Mouse (Mus musculus): ENCODE results near the gene Apol6. TPM values are rescaled to one million over a fixed set of nuclear protein-coding genes. Genes with fewer than 3 reads are reported as not detected.

Apol6 gene
- polyA plus RNA-seq, 1 experiment from 2014 or later: not detected

DNA sequence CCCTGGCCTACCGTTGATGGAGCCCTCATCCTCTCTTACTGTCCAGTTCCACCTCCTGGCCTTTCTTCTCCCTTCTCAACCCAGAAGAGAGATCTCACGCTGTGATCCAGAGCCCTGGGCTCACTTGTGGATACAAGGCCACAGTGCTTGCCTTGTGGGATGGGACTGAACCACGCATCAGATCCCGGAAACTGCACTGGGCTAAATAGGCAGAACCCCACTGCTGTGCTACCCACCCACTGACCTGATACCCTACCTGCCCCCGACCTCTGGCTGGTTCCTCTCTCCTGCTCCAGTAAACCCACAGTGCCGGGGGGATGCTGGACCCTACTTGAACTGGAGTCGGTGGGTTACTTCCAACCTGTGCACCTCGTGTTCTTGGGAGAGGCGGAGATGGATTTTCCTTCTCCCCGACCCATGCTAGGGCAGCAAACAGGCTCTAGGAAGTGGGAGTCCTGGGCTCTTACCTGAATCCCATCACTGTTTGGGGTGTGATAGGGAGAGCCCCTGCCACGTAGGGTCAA is 26.3 kb downstream of the Apol6 start:
- no peak overlapping the region for H3K27ac ChIP-seq (ENCODE audit: low read depth)
- TF ChIP-seq EP300 (IDR thresholded peaks at IDR 0.05; ENCODE audit: low read depth) (no peak), CTCF (IDR thresholded peaks at IDR 0.05; ENCODE audit: low read depth) (no peak)
- H3K4me2 ChIP-seq (ENCODE audit: low read depth, low read length): no peak overlapping the region
- H3K4me3 ChIP-seq (ENCODE audit: low read depth, low read length): no peak overlapping the region
- H3K4me1 ChIP-seq (ENCODE audit: insufficient read depth): peaks cover 18% of the 10 kb centered on the region
- ATAC-seq (no peak), DNase-seq (no peak)
- H3K27me3 ChIP-seq (ENCODE audit: insufficient read depth, low read length): no peaks in the 10 kb centered on the region
- WGBS (ENCODE audit: insufficient replicate concordance): 77% methylated on average over 11 of the region's 11 CpGs
- H3K9me3 ChIP-seq (ENCODE audit: low read length): no peaks in the 10 kb centered on the region
- H3K9ac ChIP-seq (replicated peaks): no peak overlapping the region
- no peaks in the 10 kb centered on the region for H3K36me3 ChIP-seq (replicated peaks; ENCODE audit: insufficient read depth, low read length)

GRCm38 (mm10) chr15:77071501-77071900 is 27.0 kb downstream of the Apol6 start:
- 4% methylated on average over 10 of the region's 10 CpGs for WGBS (ENCODE audit: insufficient replicate concordance)
- Histone ChIP-seq H3K4me1 (ENCODE audit: insufficient read depth) (peaks cover 18% of the 10 kb centered on the region), H3K36me3 (replicated peaks; ENCODE audit: insufficient read depth, low read length) (no peaks in the 10 kb centered on the region), H3K9me3 (ENCODE audit: low read length) (no peaks in the 10 kb centered on the region), H3K4me3 (ENCODE audit: low read depth, low read length) (no peak overlapping the region), H3K27me3 (ENCODE audit: insufficient read depth, low read length) (no peaks in the 10 kb centered on the region), H3K4me2 (ENCODE audit: low read depth, low read length) (no peak overlapping the region), H3K27ac (ENCODE audit: low read depth) (no peak overlapping the region), H3K9ac (replicated peaks) (no peak overlapping the region)
- ATAC-seq: peak; percentile 8; the same call in 1 of the 2 replicates
- TF ChIP-seq EP300 (IDR thresholded peaks at IDR 0.05; ENCODE audit: low read depth) (no peak), CTCF (IDR thresholded peaks at IDR 0.05; ENCODE audit: low read depth) (peak; percentile 57)
- DNase-seq: peak; percentile 54

DNA sequence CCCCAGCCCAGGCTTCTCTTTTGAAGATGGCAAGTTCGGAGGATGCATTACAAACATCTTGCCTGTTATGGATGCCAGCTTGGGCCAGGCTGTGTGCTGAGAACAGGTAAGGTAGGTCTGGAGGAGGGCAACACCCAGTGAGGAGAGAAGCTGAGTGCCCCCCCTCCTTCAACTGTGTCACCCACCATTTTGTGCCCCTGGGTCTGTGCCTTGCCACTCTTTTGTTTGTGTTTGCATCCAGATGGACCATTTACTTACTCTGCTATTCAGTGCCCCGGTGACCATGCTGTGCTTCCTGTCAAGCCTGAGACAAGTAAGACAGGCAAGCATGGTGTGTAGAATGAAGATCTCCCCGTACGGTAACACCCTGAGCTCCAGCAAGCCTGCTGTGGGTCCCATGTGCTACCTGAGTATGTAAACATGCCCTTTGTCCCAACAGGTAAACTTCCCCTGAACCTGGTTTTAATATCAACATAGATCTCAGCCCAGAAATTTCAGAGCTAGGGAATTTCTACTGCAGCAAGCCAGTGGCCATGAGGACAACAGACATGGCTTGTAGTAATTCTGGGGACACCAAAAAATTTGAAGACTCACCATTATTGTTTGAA is 28.1 kb downstream of the Apol6 start:
- Histone ChIP-seq H3K4me2 (ENCODE audit: low read depth, low read length) (no peak overlapping the region), H3K4me1 (ENCODE audit: insufficient read depth) (peaks cover 18% of the 10 kb centered on the region), H3K9me3 (ENCODE audit: low read length) (no peaks in the 10 kb centered on the region), H3K27me3 (ENCODE audit: insufficient read depth, low read length) (no peaks in the 10 kb centered on the region), H3K9ac (replicated peaks) (no peak overlapping the region), H3K27ac (ENCODE audit: low read depth) (peak overlapping the region; percentile 48), H3K36me3 (replicated peaks; ENCODE audit: insufficient read depth, low read length) (no peaks in the 10 kb centered on the region), H3K4me3 (ENCODE audit: low read depth, low read length) (no peak overlapping the region)
- ATAC-seq (peak; percentile 70), DNase-seq (no peak)
- no peak for TF ChIP-seq EP300 (IDR thresholded peaks at IDR 0.05; ENCODE audit: low read depth)
- TF ChIP-seq CTCF (IDR thresholded peaks at IDR 0.05; ENCODE audit: low read depth): no peak
- 66% methylated on average over 4 of the region's 4 CpGs for WGBS (ENCODE audit: insufficient replicate concordance)

- no peak overlapping the region for H3K27ac ChIP-seq (ENCODE audit: low read depth)
- TF ChIP-seq EP300 (IDR thresholded peaks at IDR 0.05; ENCODE audit: low read depth): no peak
- no peak for TF ChIP-seq CTCF (IDR thresholded peaks at IDR 0.05; ENCODE audit: low read depth)
- no peak overlapping the region for H3K4me3 ChIP-seq (ENCODE audit: low read depth, low read length)
- H3K36me3 ChIP-seq (replicated peaks; ENCODE audit: insufficient read depth, low read length): 0 out of 2 replicates have a peak, but pooled peaks cover 4% of the 10 kb centered on the region
- no peak overlapping the region for H3K9ac ChIP-seq (replicated peaks)
- H3K27me3 ChIP-seq (ENCODE audit: insufficient read depth, low read length): no peaks in the 10 kb centered on the region
- no peaks in the 10 kb centered on the region for H3K9me3 ChIP-seq (ENCODE audit: low read length)
- ATAC-seq (no peak), DNase-seq (no peak)
- no peak overlapping the region for H3K4me2 ChIP-seq (ENCODE audit: low read depth, low read length)
- WGBS (ENCODE audit: insufficient replicate concordance): 71% methylated on average over 3 of the region's 3 CpGs
- H3K4me1 ChIP-seq (ENCODE audit: insufficient read depth): peaks cover 18% of the 10 kb centered on the region
These were observed 32.0 kb downstream of the Apol6 start for GRCm38 (mm10) chr15:77076523-77076922.

- no peak for TF ChIP-seq EP300 (IDR thresholded peaks at IDR 0.05; ENCODE audit: low read depth)
- H3K27me3 ChIP-seq (ENCODE audit: insufficient read depth, low read length): no peaks in the 10 kb centered on the region
- no peak overlapping the region for H3K9ac ChIP-seq (replicated peaks)
- peak; percentile 88 for ATAC-seq
- H3K4me1 ChIP-seq (ENCODE audit: insufficient read depth): peaks cover 7% of the 10 kb centered on the region
- H3K27ac ChIP-seq (ENCODE audit: low read depth): peak overlapping the region; percentile 72
- 65% methylated on average over 9 of the region's 9 CpGs for WGBS (ENCODE audit: insufficient replicate concordance)
- no peaks in the 10 kb centered on the region for H3K9me3 ChIP-seq (ENCODE audit: low read length)
- H3K4me2 ChIP-seq (ENCODE audit: low read depth, low read length): no peak overlapping the region
- H3K36me3 ChIP-seq (replicated peaks; ENCODE audit: insufficient read depth, low read length): peaks cover 9% of the 10 kb centered on the region
- H3K4me3 ChIP-seq (ENCODE audit: low read depth, low read length): no peak overlapping the region
- DNase-seq: peak; percentile 55
These were observed 33.4 kb downstream of the Apol6 start for GRCm38 (mm10) chr15:77077906-77078305.

DNA sequence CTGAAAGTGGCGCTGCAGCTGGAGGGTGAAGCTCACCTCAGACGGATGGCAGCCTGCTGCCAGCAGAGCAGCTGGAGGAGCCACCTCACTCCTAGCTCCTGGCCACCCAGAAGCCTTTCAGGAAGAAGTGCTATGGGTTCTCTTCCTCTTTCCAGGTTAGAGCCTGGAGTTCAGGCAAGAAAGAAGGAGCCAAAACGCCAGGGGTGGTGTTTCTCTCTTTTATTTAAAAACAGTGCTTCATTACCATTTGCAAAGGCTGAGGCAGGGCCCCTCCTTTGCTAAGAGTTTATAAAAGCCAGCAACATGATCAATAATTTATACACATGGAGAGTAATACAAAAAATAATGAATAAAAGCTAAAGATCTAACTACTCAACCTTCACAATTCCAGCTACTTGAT is 34.3 kb downstream of the Apol6 start:
- Histone ChIP-seq H3K27ac (ENCODE audit: low read depth) (peak overlapping the region; percentile 8), H3K4me3 (ENCODE audit: low read depth, low read length) (no peak overlapping the region), H3K36me3 (replicated peaks; ENCODE audit: insufficient read depth, low read length) (peaks cover 11% of the 10 kb centered on the region), H3K9me3 (ENCODE audit: low read length) (no peaks in the 10 kb centered on the region), H3K9ac (replicated peaks) (no peak overlapping the region), H3K27me3 (ENCODE audit: insufficient read depth, low read length) (no peaks in the 10 kb centered on the region), H3K4me2 (ENCODE audit: low read depth, low read length) (no peak overlapping the region), H3K4me1 (ENCODE audit: insufficient read depth) (peaks cover 3% of the 10 kb centered on the region; the same call in 1 of the 2 replicates)
- ATAC-seq: no peak
- TF ChIP-seq CTCF (IDR thresholded peaks at IDR 0.05; ENCODE audit: low read depth): no peak
- TF ChIP-seq EP300 (IDR thresholded peaks at IDR 0.05; ENCODE audit: low read depth): no peak
- WGBS (ENCODE audit: insufficient replicate concordance): 68% methylated on average over 3 of the region's 3 CpGs
- DNase-seq: no peak

Data from liver, postnatal 0 days (tissue).